Mouse (Mus musculus): ENCODE measurements around the gene Gm21913. TPM values are rescaled to one million over a fixed set of nuclear protein-coding genes. Genes with fewer than 3 reads are reported as not detected.

The Gm21913 gene
- not detected in 2 replicates for polyA plus RNA-seq (2012; rRNA removed)

GRCm38 (mm10) chrY:74623596-74623995, at the start of gene Gm21913:
Gene Gm21913, plus strand, starts transcription at chrY:74623896.

Other genes starting within 250 kb of the Gm21913 start
- gene Gm29110, start 153.4 kb upstream of the Gm21913 start, polyA plus RNA-seq (2012; rRNA removed): not detected in 2 replicates

Measured in central nervous system, embryonic 14 days (tissue).